Mouse (Mus musculus) CH12.LX (cell line): ENCODE results near the gene Cmtm4. TPM values are rescaled to one million over a fixed set of nuclear protein-coding genes. Genes with fewer than 3 reads are reported as not detected.

Source experiments
- DNase-seq: peaks from one replicate; pipeline ENCODE4 v3.0.0-alpha.2; 2013; ENCODE audit errors: extremely low read depth
- H3K27ac ChIP-seq: 2 replicates; pipeline ENCODE4 v1.5.1; 2012; ENCODE audit warnings: low read depth, mild to moderate bottlenecking, control low read depth, moderate library complexity; ENCODE audit not compliant: insufficient read depth
- H3K27me3 ChIP-seq: replicated peaks from 2 replicates; pipeline ENCODE3; 2012; ENCODE audit warnings: inconsistent platforms
- H3K36me3 ChIP-seq, 2 experiments: replicated peaks in 1 of 2; 2 replicates each; pipeline versions ENCODE3 to v1.6.1; 2012; ENCODE audit warnings: inconsistent platforms in 1 of 2, low read length in 1 of 2, mild to moderate bottlenecking in 1 of 2, mixed read lengths in 1 of 2, moderate library complexity in 1 of 2; ENCODE audit not compliant: control insufficient read depth in 1 of 2, insufficient read depth in 1 of 2
- H3K4me1 ChIP-seq, 2 experiments: 2 replicates each; pipeline ENCODE4 v1.6.1; 2012; ENCODE audit warnings: inconsistent platforms in 1 of 2, moderate library complexity in 1 of 2; ENCODE audit not compliant: insufficient read depth in 2 of 2, control insufficient read depth in 1 of 2
- H3K4me2 ChIP-seq: 2 replicates; pipeline ENCODE4 v1.6.1; 2012; ENCODE audit warnings: low read depth, mild to moderate bottlenecking, control low read depth; ENCODE audit not compliant: poor library complexity, insufficient read depth, severe bottlenecking
- H3K4me3 ChIP-seq, 3 experiments: fragments of 150-350 bp in 1 of 3; sonication (generic) in 1 of 3; replicated peaks in 1 of 3; 2 replicates each; pipeline versions ENCODE3 to v1.5.1; 2011 to 2012; ENCODE audit warnings: low read depth in 2 of 3, low read length in 2 of 3, mild to moderate bottlenecking in 2 of 3, moderate library complexity in 2 of 3, control low read depth in 1 of 3, improper control_type of control experiment in 1 of 3, inconsistent platforms in 1 of 3, mixed read lengths in 1 of 3; ENCODE audit not compliant: poor library complexity in 1 of 3
- H3K79me2 ChIP-seq: replicated peaks from 2 replicates; pipeline ENCODE4 v1.6.1; 2012; ENCODE audit warnings: mild to moderate bottlenecking, moderate library complexity; ENCODE audit not compliant: control insufficient read depth, poor library complexity, insufficient read depth, severe bottlenecking; ENCODE audit errors: extremely low read depth
- H3K9ac ChIP-seq: 2 replicates; pipeline ENCODE4 v1.6.1; 2012; ENCODE audit warnings: low read depth, mild to moderate bottlenecking, control low read depth, moderate library complexity; ENCODE audit not compliant: insufficient read depth
- H3K9me3 ChIP-seq: replicated peaks from 2 replicates; pipeline ENCODE3; 2012; ENCODE audit warnings: low read length, inconsistent platforms, mixed read lengths
- CHD1 ChIP-seq: IDR thresholded peaks from 2 replicates; pipeline ENCODE4 v1.6.1; 2012; ENCODE audit warnings: low read depth, low read length, improper control_type of control experiment, inconsistent platforms
- HCFC1 ChIP-seq: IDR thresholded peaks from 2 replicates; pipeline ENCODE4 v1.6.1; 2012; ENCODE audit warnings: low read depth, mild to moderate bottlenecking, inconsistent platforms, low read length, improper control_type of control experiment
- JUN ChIP-seq: IDR thresholded peaks from 2 replicates; pipeline ENCODE4 v1.6.1; 2011; ENCODE audit warnings: low read depth, mild to moderate bottlenecking, low read length, improper control_type of control experiment, moderate library complexity; ENCODE audit not compliant: insufficient read depth
- JUND ChIP-seq: conservative IDR thresholded peaks from 2 replicates; pipeline ENCODE4 v1.6.1; 2011; ENCODE audit warnings: low read depth, low read length, improper control_type of control experiment
- KAT2A ChIP-seq: IDR thresholded peaks from 2 replicates; pipeline ENCODE4 v1.6.1; 2012; ENCODE audit warnings: low read length, improper control_type of control experiment, inconsistent platforms; ENCODE audit not compliant: insufficient replicate concordance
- MAFK ChIP-seq: IDR thresholded peaks from 2 replicates; pipeline ENCODE4 v1.6.1; 2011; ENCODE audit warnings: low read length, improper control_type of control experiment; ENCODE audit not compliant: insufficient replicate concordance
- MAX ChIP-seq: IDR thresholded peaks from 2 replicates; pipeline ENCODE4 v1.6.1; 2011; ENCODE audit warnings: low read length, improper control_type of control experiment
- MAZ ChIP-seq: IDR thresholded peaks from 2 replicates; pipeline ENCODE4 v1.6.1; 2012; ENCODE audit warnings: low read depth, mild to moderate bottlenecking, inconsistent platforms, low read length, improper control_type of control experiment, moderate library complexity
- MEF2A ChIP-seq: IDR thresholded peaks from 2 replicates; pipeline ENCODE4 v1.6.1; 2014; ENCODE audit warnings: low read depth, mild to moderate bottlenecking, inconsistent platforms, low read length, improper control_type of control experiment, borderline replicate concordance
- MXI1 ChIP-seq: IDR thresholded peaks from 2 replicates; pipeline ENCODE4 v1.6.1; 2011; ENCODE audit warnings: mild to moderate bottlenecking, low read depth, low read length, improper control_type of control experiment
- MYC ChIP-seq: IDR thresholded peaks from 2 replicates; pipeline ENCODE4 v1.6.1; 2011; ENCODE audit warnings: low read depth, mild to moderate bottlenecking, improper control_type of control experiment, low read length
- NELFE ChIP-seq: IDR thresholded peaks from 2 replicates; pipeline ENCODE4 v1.6.1; 2011; ENCODE audit warnings: low read depth, low read length, improper control_type of control experiment
- PAX5 ChIP-seq: IDR thresholded peaks from 2 replicates; pipeline ENCODE4 v1.6.1; 2012; ENCODE audit warnings: low read length, inconsistent platforms, mixed read lengths
- POLR2A ChIP-seq: IDR thresholded peaks from 2 replicates; pipeline ENCODE4 v1.6.1; 2011; ENCODE audit warnings: low read depth, mild to moderate bottlenecking, improper control_type of control experiment, low read length
- POLR2AphosphoS2 ChIP-seq: IDR thresholded peaks from 2 replicates; pipeline ENCODE4 v1.6.1; 2011; ENCODE audit warnings: low read depth, low read length, improper control_type of control experiment
- TBP ChIP-seq: conservative IDR thresholded peaks from 2 replicates; pipeline ENCODE4 v1.6.1; 2011; ENCODE audit warnings: low read depth, low read length, improper control_type of control experiment
- TCF12 ChIP-seq: IDR thresholded peaks from 2 replicates; pipeline ENCODE4 v1.6.1; 2014; ENCODE audit warnings: low read depth, mild to moderate bottlenecking, inconsistent platforms, low read length, improper control_type of control experiment
- UBTF ChIP-seq: IDR thresholded peaks from 2 replicates; pipeline ENCODE4 v1.6.1; 2012; ENCODE audit warnings: low read depth, mild to moderate bottlenecking, inconsistent platforms, low read length, improper control_type of control experiment, moderate library complexity
- USF1 ChIP-seq: IDR thresholded peaks from 2 replicates; pipeline ENCODE4 v1.6.1; 2014; ENCODE audit warnings: low read depth, mild to moderate bottlenecking, inconsistent platforms, low read length, improper control_type of control experiment
- USF2 ChIP-seq: conservative IDR thresholded peaks from 2 replicates; pipeline ENCODE4 v1.6.1; 2011; ENCODE audit warnings: low read depth, low read length, improper control_type of control experiment
- ZC3H11A ChIP-seq: IDR thresholded peaks from 2 replicates; pipeline ENCODE4 v1.6.1; 2012; ENCODE audit warnings: low read depth, mild to moderate bottlenecking, inconsistent platforms, low read length, improper control_type of control experiment
- ZNF384 ChIP-seq: IDR thresholded peaks from 2 replicates; pipeline ENCODE4 v1.6.1; 2012; ENCODE audit warnings: low read depth, low read length, improper control_type of control experiment, inconsistent platforms
- dilution Hi-C: fragments of 300-500 bp; cut with MboI; formaldehyde crosslinking; loops from 2 replicates; pipeline ENCODE4 v1.14.3; 2020; ENCODE audit warnings: low sequenced_read_pairs; ENCODE audit not compliant: extremely low pct_unique_long_range_greater_than_20kb, extremely low pct_ligation_motif_present
- in situ Hi-C: fragments of 300-500 bp; cut with MboI; formaldehyde crosslinking; loops from 3 replicates; pipeline ENCODE4 v1.14.3; 2019; ENCODE audit warnings: low sequenced_read_pairs, low pct_ligation_motif_present, low pct_unique_long_range_greater_than_20kb, mixed read lengths
- polyA plus RNA-seq: library from polyadenylated mRNA; unstranded; fragments of >175 nt; gene quantifications from 2 replicates; pipeline ENCODE4 v1.2.1, GENCODE M21; 2012; ENCODE audit warnings: low read depth; ENCODE audit not compliant: insufficient read length
- total RNA-seq, 2 experiments: library from RNA; depleted of rRNA; stranded (reverse); fragments of 300-350 nt in 1 of 2; fragments of >200 nt in 1 of 2; gene quantifications; 2 replicates each; pipeline ENCODE4 v1.2.3; 2012 to 2014

Gene Cmtm4
- total and polyA plus RNA-seq, 3 experiments: 2.3 to 3.0 (median 2.6) TPM

DNA sequence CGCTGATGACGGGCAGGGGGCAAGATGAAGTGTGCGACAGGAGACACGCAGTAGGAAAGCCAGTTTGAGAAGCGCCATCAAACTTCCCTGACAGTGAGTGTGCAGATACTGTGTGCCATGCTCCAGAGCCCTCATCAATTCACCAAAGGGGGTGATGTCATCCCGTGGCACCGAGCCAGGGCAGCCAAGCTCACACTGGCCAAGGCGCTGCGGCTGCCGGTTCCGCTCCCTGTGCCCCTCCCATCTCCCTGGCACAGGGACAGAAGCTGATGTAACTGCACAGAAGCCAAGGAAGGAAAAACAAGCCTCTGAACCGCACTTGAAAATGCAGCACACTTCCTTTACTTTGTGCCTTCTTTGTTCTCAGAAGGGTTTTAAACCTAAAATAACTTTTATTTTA is 40.4 kb upstream of the Cmtm4 start:
- in situ Hi-C loops: no loop called here
- H3K9ac ChIP-seq: no peak overlapping the region
- H3K27me3 ChIP-seq: no peaks in the 10 kb centered on the region
- H3K36me3 ChIP-seq: peaks cover 72 to 93% of the 10 kb centered on the region in 2 experiments
- H3K4me1 ChIP-seq: peaks cover 1 to 12% of the 10 kb centered on the region in 2 experiments; a peak in 3 of 4 replicates
- TF ChIP-seq TBP: no peak
- TF ChIP-seq USF2: no peak
- dilution Hi-C loops: no loop called here
- no peak overlapping the region for H3K4me3 ChIP-seq
- no peak overlapping the region for H3K4me2 ChIP-seq
- H3K9me3 ChIP-seq: peaks cover 2% of the 10 kb centered on the region
- DNase-seq: no peak
- H3K79me2 ChIP-seq: no peaks in the 10 kb centered on the region
- H3K27ac ChIP-seq: no peak overlapping the region

DNA sequence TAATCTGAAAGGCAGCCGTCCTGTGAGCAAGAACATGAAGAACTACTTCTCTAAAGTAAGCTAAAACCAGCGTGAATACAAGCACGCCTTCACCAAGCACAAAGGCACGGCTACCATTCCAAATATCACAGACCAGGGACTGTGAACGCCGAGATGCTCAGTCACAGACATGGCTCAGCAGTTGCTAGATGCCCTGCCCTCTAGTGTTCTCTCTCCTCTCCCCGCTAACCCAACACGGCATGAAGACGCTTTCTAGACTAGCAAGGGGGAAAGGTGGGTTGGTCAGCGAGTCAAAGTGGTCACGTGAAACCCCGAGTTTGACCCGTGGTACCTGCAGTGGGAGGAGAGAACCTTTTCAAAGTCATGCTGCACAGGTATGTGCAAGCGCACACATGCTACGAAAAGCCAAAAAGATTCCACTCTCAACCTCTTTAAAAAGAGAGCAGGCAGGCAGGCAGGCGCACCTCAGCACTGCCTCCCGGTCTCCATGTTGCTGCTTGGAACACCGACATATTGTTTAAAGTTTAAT is 39.3 kb upstream of the Cmtm4 start:
- Histone ChIP-seq H3K79me2 (no peaks in the 10 kb centered on the region), H3K27ac (no peak overlapping the region), H3K4me1 (0 out of 4 replicates have a peak, but pooled peaks cover 0 to 7% of the 10 kb centered on the region in 2 experiments), H3K27me3 (no peaks in the 10 kb centered on the region), H3K4me2 (no peak overlapping the region), H3K9me3 (peaks cover 2% of the 10 kb centered on the region), H3K9ac (no peak overlapping the region), H3K36me3 (peaks cover 75 to 94% of the 10 kb centered on the region in 2 experiments), H3K4me3 (no peak overlapping the region)
- in situ Hi-C loops (no loop called here), dilution Hi-C loops (no loop called here)
- no peak for DNase-seq
- TF ChIP-seq ZC3H11A (no peak), POLR2AphosphoS2 (no peak), PAX5 (no peak), NELFE (no peak), CHD1 (no peak), UBTF (no peak), USF1 (no peak), USF2 (no peak)
- TF ChIP-seq, all 38 proteins: peak for 0

DNA sequence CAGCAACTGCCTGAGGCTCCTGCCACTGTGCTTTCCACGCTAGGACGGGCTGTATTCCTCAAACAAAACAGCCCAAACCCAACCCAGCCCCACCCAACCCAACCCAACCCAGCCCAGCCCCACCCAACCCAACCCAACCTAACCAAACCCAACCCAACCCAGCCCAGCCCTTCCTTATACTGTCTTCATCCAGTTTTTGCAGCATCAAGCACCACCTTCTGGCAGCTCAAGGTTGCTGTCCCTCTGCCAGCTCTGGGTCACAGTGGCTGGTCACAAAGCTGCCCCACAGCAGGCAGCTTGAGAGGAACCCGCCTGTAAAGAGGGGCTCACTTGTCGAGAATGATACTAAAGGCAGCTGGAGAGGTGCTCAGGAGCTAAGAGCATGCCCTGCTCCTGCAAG is 38.7 kb upstream of the Cmtm4 start:
- Histone ChIP-seq H3K4me1 (0 out of 4 replicates have a peak, but pooled peaks cover 0 to 7% of the 10 kb centered on the region in 2 experiments), H3K27me3 (no peaks in the 10 kb centered on the region), H3K4me2 (no peak overlapping the region), H3K9me3 (peaks cover 2% of the 10 kb centered on the region), H3K4me3 (no peak overlapping the region), H3K36me3 (peaks cover 71 to 93% of the 10 kb centered on the region in 2 experiments), H3K27ac (no peak overlapping the region), H3K9ac (no peak overlapping the region), H3K79me2 (no peaks in the 10 kb centered on the region)
- DNase-seq: no peak
- in situ Hi-C loops (no loop called here), dilution Hi-C loops (no loop called here)
- no peak for TF ChIP-seq JUND
- TF ChIP-seq TCF12: no peak
- no peak for TF ChIP-seq MEF2A
- TF ChIP-seq ZNF384: no peak
- TF ChIP-seq MAFK: no peak
- no peak for TF ChIP-seq TBP
- no peak for TF ChIP-seq MAX
- no peak for TF ChIP-seq MAZ
- no peak for TF ChIP-seq KAT2A
- TF ChIP-seq POLR2A: no peak
- TF ChIP-seq NELFE: no peak
- no peak for TF ChIP-seq HCFC1
- no peak for TF ChIP-seq PAX5
- no peak for TF ChIP-seq JUN
- no peak for TF ChIP-seq MYC
- no peak for TF ChIP-seq MXI1
